Mouse (Mus musculus): ENCODE results near the gene Car5b. TPM values are rescaled to one million over a fixed set of nuclear protein-coding genes. Genes with fewer than 3 reads are reported as not detected.

Car5b gene
- total RNA-seq (2012; rRNA removed) (0.23 and 0.50 TPM in 2 replicates), polyA plus RNA-seq (2012; ENCODE audit: insufficient read depth in 1 of 2, insufficient read length in 2 of 2, low read depth in 1 of 2, low replicate concordance in 2 of 2, missing spikeins in 1 of 2) (under 1 TPM in 1 of 2 experiments, not detected in 1; 0.31 TPM)

- DNase-seq (ENCODE audit: low read depth, low spot score) = peak; percentile 95
- peak within 1 kb of the TSS; percentile 57 to 59 for H3K4me3 ChIP-seq (ENCODE audit: control insufficient read depth in 1 of 2, insufficient read depth in 1 of 2, low read depth in 2 of 2, low read length in 2 of 2)
- H3K79me2 ChIP-seq (ENCODE audit: control insufficient read depth, insufficient read depth, low read length, poor library complexity) = no peaks in the 10 kb centered on the region
- peaks cover 0 to 7% of the 10 kb centered on the region in 2 experiments; a peak in 2 of 4 replicates for H3K4me1 ChIP-seq (ENCODE audit: control insufficient read depth in 1 of 2, insufficient read depth in 2 of 2, low read length in 2 of 2)
- H3K27me3 ChIP-seq (ENCODE audit: control insufficient read depth in 1 of 2, insufficient read depth in 2 of 2, low read length in 2 of 2) = no peaks in the 10 kb centered on the region; a peak in 1 of 4 replicates
- no peak within 1 kb of the TSS for H3K27ac ChIP-seq (ENCODE audit: control insufficient read depth, low read depth, low read length)
- H3K36me3 ChIP-seq (ENCODE audit: control insufficient read depth in 1 of 2, insufficient read depth in 2 of 2, low read length in 2 of 2) = peaks cover 0 to 4% of the 10 kb centered on the region in 2 experiments; a peak in 2 of 4 replicates
- no peak for TF ChIP-seq MXI1 (IDR thresholded peaks at IDR 0.05; ENCODE audit: low read depth, low read length)
- no peak for TF ChIP-seq POLR2AphosphoS5 (IDR thresholded peaks at IDR 0.05; ENCODE audit: borderline replicate concordance, low read depth, low read length)
- no peak for TF ChIP-seq NELFE (IDR thresholded peaks at IDR 0.05; ENCODE audit: low read depth, low read length)
- no peak for TF ChIP-seq ELF1 (IDR thresholded peaks at IDR 0.05; ENCODE audit: low read depth, low read length)
- TF ChIP-seq BHLHE40 (IDR thresholded peaks at IDR 0.05; ENCODE audit: borderline replicate concordance, low read depth, low read length) = no peak
- TF ChIP-seq ZMIZ1 (IDR thresholded peaks at IDR 0.05; ENCODE audit: low read depth, low read length) = no peak
- no peak for TF ChIP-seq EP300 (IDR thresholded peaks at IDR 0.05; ENCODE audit: low read depth in 1 of 2, low read length in 2 of 2)
- TF ChIP-seq KAT2A (conservative IDR thresholded peaks at IDR 0.05; ENCODE audit: low read depth, low read length) = no peak
- TF ChIP-seq ZC3H11A (IDR thresholded peaks at IDR 0.05; ENCODE audit: low read depth, low read length) = no peak
- no peak for TF ChIP-seq POLR2A (IDR thresholded peaks at IDR 0.05; ENCODE audit: control insufficient read depth in 1 of 2, insufficient read depth in 1 of 2, low read depth in 1 of 2, low read length in 2 of 2, poor library complexity in 1 of 2)
- TF ChIP-seq E2F4 (IDR thresholded peaks at IDR 0.05; ENCODE audit: borderline replicate concordance, low read depth, low read length) = no peak
- no peak for TF ChIP-seq ZNF384 (IDR thresholded peaks at IDR 0.05; ENCODE audit: low read depth, low read length)
- no peak for TF ChIP-seq TAL1 (IDR thresholded peaks at IDR 0.05; ENCODE audit: low read length)
- TF ChIP-seq MAZ (IDR thresholded peaks at IDR 0.05; ENCODE audit: low read depth, low read length) = no peak; the same call in 1 of the 2 replicates
- TF ChIP-seq MAX (IDR thresholded peaks at IDR 0.05; ENCODE audit: low read length) = no peak
- TF ChIP-seq MYC (IDR thresholded peaks at IDR 0.05; ENCODE audit: low read depth, low read length) = no peak
- no peak for TF ChIP-seq TCF12 (IDR thresholded peaks at IDR 0.05; ENCODE audit: low read depth, low read length)
- no peak for TF ChIP-seq MAFK (IDR thresholded peaks at IDR 0.05; ENCODE audit: borderline replicate concordance, low read depth, low read length)
- no peak for TF ChIP-seq ETS1 (IDR thresholded peaks at IDR 0.05; ENCODE audit: low read depth, low read length)
- no peak for TF ChIP-seq TBP (IDR thresholded peaks at IDR 0.05; ENCODE audit: low read depth, low read length)
- H3K9me3 ChIP-seq (replicated peaks; ENCODE audit: insufficient read depth, low read length) = no peaks in the 10 kb centered on the region
- peak within 1 kb of the TSS; percentile 29; the same call in 1 of the 2 replicates for H3K9ac ChIP-seq (ENCODE audit: control insufficient read depth, low read depth, low read length, poor library complexity, severe bottlenecking)
Observed at GRCm38 (mm10) chrX:164027607-164028289, at the start of gene Car5b. Gene Car5b, minus strand, starts transcription at chrX:164027997.
